Mouse (Mus musculus) kidney, postnatal 14 days (tissue): ENCODE measurements around the gene Larp1b.
"Not testable (repeated sequence)": the region's sequence is repeated elsewhere in the genome, so short reads cannot be mapped to it uniquely, and the experiment has no call there.

ENCODE experiments used
- DNase-seq: peaks from one replicate; pipeline ENCODE4 v3.0.0; 2022; ENCODE audit warnings: mixed read lengths

Larp1b gene

DNA sequence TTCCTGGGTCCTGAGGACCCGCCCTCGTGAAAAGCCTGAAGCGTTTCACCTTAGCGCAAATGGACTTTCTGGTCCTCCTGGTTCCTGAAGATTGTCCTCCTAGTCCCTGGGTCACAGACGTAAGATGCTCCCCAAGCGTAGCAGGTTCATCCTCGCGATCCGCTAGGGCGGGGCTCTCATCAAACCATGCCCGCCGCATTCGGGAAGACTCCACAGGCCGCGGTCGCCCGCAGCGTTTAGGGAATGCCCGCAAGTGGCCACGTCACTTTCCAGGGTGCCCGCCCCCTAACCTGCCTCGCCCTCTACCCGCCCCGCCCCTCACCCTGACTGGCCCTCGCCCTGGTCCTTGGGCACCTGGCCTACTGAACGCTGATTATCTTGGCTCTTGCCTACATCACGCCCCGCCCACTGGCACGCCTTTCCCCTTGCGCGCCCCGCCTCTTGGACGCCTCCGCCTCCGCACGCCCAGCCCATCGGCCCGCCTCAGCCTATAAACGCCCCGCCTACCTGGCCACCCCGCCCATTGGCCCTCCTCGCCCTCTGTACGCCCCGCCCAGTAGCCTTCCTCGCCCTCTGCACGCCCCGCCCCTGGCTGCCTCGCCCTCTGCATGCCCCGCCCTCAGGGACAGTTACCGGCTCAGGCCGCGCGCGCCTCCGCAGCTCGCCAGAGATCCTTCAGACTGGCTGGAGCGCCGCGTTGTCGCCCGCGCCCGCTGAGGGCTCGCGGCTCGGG lies at the start of gene Larp1b:
Gene Larp1b (plus strand): TSS at position 659 of the 733 bp plus-strand sequence.
- DNase-seq = peak; percentile 100

DNA sequence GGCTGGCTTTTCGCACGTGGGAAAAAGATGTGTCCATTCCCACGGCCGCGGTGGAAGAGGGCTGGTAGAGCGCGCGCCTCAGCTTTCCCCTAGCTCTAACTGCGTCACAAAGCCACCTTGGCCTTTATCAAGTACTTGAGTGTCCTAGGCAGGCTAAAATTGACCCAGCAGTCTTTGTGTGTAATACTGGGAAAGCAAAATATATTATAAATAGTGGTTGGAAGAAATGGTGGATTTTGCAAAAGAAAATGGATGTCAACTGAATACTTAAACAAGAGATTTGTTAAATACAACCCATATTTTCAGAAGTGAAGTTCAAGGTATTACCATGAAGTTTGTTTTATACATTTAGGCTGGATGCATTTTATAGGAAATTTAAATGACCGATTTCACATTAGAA lies 47.2 kb upstream of the Larp1b start, which contains the start of gene 1700034I23Rik:
Gene 1700034I23Rik (minus strand): TSS at position 101 of the 400 bp plus-strand sequence.
- DNase-seq = not testable (repeated sequence)

- no peak for DNase-seq
These were observed 11.4 kb upstream of the Larp1b start for GRCm38 (mm10) chr3:40938189-40938588.

DNA sequence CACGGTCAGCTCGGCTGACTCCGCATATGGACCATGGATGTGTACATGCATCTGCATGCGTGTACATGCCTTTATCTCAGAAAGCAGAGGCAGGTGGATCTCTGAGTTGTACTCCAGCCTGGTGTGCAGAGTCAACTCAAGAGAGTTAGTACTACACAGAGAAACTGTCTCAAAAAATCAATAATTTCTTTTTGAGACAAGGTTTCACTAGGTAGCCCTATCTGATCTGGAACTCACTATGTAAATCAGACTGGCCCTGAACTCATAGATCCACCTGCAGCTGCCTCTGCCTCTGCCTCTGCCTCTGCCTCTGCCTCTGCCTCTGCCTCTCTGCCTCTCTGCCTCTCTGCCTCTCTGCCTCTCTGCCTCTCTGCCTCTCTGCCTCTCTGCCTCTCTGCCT lies 11.0 kb upstream of the Larp1b start:
- DNase-seq = no peak

DNA sequence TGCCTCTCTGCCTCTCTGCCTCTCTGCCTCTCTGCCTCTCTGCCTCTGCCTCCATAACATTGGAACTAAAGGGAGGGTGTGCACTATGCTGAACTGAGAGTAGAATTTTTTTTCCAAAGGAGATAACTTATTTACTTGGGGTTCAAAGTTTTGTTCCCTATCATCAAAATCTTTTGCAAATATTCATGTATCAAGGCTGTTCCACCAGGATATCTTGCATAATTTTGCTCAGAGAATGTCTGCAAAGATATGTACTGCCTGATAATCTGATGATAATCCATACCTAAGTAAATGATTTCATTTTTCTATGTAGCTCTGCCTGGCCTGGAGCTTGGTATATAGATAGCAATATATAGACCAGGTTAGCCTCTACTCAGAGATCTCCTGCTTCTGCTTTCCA lies 10.6 kb upstream of the Larp1b start:
- no peak for DNase-seq

- peak; percentile 63 for DNase-seq
These were observed 424 bp downstream of the Larp1b start for GRCm38 (mm10) chr3:40949903-40950600.

GRCm38 (mm10) chr3:40950601-40951201 lies 1.1 kb downstream of the Larp1b start:
- DNase-seq = peak; percentile 78

- DNase-seq = peak; percentile 3
These were observed 1.7 kb downstream of the Larp1b start for GRCm38 (mm10) chr3:40951365-40951764.

GRCm38 (mm10) chr3:40952606-40953005 lies 3.0 kb downstream of the Larp1b start:
- DNase-seq = peak; percentile 37

- DNase-seq = no peak
These were observed 5.2 kb downstream of the Larp1b start for GRCm38 (mm10) chr3:40954792-40955191.

- no peak for DNase-seq
These were observed 9.2 kb downstream of the Larp1b start for GRCm38 (mm10) chr3:40958831-40959230.

DNA sequence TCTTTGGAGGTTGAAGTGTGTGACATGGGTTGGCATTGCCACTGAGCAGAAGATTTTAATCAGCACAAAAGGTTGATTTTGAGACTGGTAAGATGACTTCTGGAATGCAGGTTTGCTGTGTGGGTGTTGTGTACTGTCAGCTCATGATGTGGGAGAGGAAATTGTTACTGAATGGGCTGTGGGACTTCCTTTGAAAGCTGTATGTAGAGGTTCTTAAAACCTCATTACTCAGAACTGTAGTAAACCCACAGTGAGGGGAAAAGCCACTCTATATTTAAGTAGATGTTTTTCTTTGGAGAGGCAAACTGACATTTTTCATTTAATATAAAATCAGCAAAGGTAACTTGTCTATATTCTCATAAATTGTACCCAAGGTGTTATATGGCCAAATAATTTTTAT lies 31.1 kb downstream of the Larp1b start:
- DNase-seq = no peak

- DNase-seq = no peak
These were observed 37.9 kb downstream of the Larp1b start for GRCm38 (mm10) chr3:40987539-40987938.

DNA sequence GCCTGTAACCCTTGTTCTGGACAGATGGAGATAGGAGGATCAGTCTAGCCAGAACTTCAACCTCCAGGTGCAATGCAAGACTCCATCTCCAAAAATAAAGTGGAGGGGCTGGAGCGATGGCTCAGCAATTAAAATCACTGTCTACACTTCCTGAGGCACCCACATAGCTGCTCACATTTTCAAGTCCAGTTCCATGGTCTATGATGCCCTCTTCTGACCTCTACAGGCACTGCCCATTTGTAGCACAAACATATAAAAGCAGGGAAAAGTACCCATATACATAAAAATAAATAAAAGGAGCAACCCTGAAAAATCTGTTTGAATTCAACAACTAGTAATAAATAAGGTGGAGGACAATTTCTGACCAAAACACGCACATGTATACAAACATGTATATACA lies 39.1 kb downstream of the Larp1b start:
- no peak for DNase-seq

- no peak for DNase-seq
These were observed 41.9 kb downstream of the Larp1b start for GRCm38 (mm10) chr3:40991541-40991940.

- no peak for DNase-seq
These were observed 45.5 kb downstream of the Larp1b start for GRCm38 (mm10) chr3:40995161-40995560.

- DNase-seq = no peak
These were observed 59.7 kb downstream of the Larp1b start for GRCm38 (mm10) chr3:41009315-41009714.

- DNase-seq = no peak
These were observed 60.4 kb downstream of the Larp1b start for GRCm38 (mm10) chr3:41009990-41010389.

GRCm38 (mm10) chr3:41010701-41011100 lies 61.1 kb downstream of the Larp1b start:
- no peak for DNase-seq

- DNase-seq = no peak
These were observed 62.8 kb downstream of the Larp1b start for GRCm38 (mm10) chr3:41012451-41012850.

- no peak for DNase-seq
These were observed 65.3 kb downstream of the Larp1b start for GRCm38 (mm10) chr3:41014946-41015345.

GRCm38 (mm10) chr3:41018022-41018608 lies 68.5 kb downstream of the Larp1b start:
- DNase-seq = no peak

GRCm38 (mm10) chr3:41020687-41021086 lies 71.1 kb downstream of the Larp1b start:
- DNase-seq = no peak
